Comparison of ENCODE assay signal across 38 mouse cellular contexts in the genomic region with DNA sequence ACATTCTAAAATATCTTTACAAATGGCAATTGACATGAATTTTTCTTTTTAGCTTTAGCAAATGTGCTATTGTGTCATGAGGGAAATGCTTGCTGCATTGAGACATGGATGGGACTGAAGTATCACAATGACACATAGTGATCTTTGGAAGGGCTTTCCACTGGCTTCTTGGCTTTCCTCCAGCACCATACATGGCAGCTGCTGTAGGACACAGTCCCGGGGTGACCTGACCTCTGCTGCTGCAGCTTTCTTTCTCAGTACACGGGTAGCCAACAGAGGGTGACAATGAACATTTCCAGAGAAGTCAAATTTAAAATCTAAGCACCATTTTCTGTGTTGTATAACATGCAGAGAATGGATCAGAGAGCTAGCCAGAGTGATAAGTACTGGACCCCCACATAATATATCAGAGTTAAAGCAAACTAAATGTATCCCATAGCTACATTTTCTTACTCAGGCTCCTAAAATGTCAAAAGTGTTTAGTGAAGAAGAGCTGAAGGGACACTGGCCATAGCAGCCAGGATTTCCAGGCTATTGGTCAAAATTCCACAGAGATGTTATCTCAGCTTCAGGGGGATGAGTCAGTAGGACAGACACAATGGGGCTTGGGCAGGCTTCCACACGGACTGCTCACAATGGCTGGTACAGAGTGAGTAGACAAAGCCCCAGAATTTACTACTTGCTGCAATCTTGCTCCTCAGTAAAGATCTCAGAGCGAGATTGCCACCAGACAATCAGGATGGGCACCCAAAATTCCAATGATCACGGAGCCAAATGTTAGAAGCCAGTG. TPM values are rescaled to one million over a fixed set of nuclear protein-coding genes. Genes with fewer than 3 reads are reported as not detected.
DNase-seq lines count a peak whose midpoint lies in the region; ATAC-seq and TF ChIP-seq lines count a peak whose summit lies in the region.
"Had no signal": no experiment of that assay in that cellular context is flagged by ENCODE, and none has a peak within 500 bp of the region (broad histone marks: within the 10 kb centered on the region; RNA-seq: fewer than 3 reads in every experiment).

No protein-coding gene starts in this region.

- ATAC-seq in heart, embryonic 12.5 days (ENCODE audit: insufficient number of reproducible peaks, low FRiP score), result no peak
- ATAC-seq in lung, embryonic 14.5 days (ENCODE audit: insufficient read depth), result no peak
- no peak for ATAC-seq in erythroid progenitor cell, adult 5-6 weeks (replicated peaks; ENCODE audit: low FRiP score, poor library complexity, severe bottlenecking)
- ATAC-seq: forebrain, embryonic 15.5 days; midbrain, embryonic 16.5 days; Patski had no signal

- H3K27ac ChIP-seq in heart, embryonic 12.5 days (ENCODE audit: poor library complexity, severe bottlenecking), result no peak overlapping the region
- H3K27ac ChIP-seq in lung, embryonic 14.5 days (ENCODE audit: low read depth), result no peak overlapping the region
- H3K27ac ChIP-seq in heart, embryonic 10.5 days, result no peak overlapping the region
- H3K27ac ChIP-seq: forebrain, embryonic 10.5 days; forebrain, embryonic 15.5 days; gastrocnemius, adult 2 months; hindbrain, embryonic 15.5 days; layer of hippocampus, adult 2 months; liver, embryonic 14.5 days; midbrain, embryonic 10.5 days; neural tube, embryonic 13.5 days; stomach, postnatal 0 days had no signal

- peak; percentile 37 to 38 for DNase-seq in heart, adult 18-20 months
- DNase-seq in lung, embryonic 14.5 days, result peak; percentile 37
- DNase-seq in lung, postnatal 36 days, result no peak
- DNase-seq in heart, embryonic 10.5 days (ENCODE audit: low spot score), result peak; percentile 62
- DNase-seq in adrenal gland, adult (ENCODE audit: inconsistent age in 2 of 2, low spot score in 1 of 2), result no peak
- DNase-seq: adrenal gland, postnatal 14 days; cerebellum, adult 11 months; cerebellum, adult 9-11 months; gastrocnemius, adult 2 months; kidney, adult 18-20 months; kidney, postnatal 36 days; liver; lung, adult 2 months; lung, postnatal 14 days; right cerebral cortex, postnatal 4 days; thymus, adult 18-20 months; thymus, postnatal 25 days had no signal

- no peak overlapping the region for H3K4me2 ChIP-seq in heart, embryonic 12.5 days
- H3K4me2 ChIP-seq in lung, embryonic 14.5 days, result no peak overlapping the region
- H3K4me2 ChIP-seq: forebrain, embryonic 15.5 days; hindbrain, embryonic 15.5 days; neural tube, embryonic 13.5 days had no signal

- 57% methylated on average over 5 of the region's 5 CpGs for WGBS in heart, embryonic 12.5 days
- WGBS in lung, embryonic 14.5 days, result 51% methylated on average over 5 of the region's 5 CpGs
- WGBS in heart, embryonic 10.5 days, result 52% methylated on average over 5 of the region's 5 CpGs

- peaks cover 17% of the 10 kb centered on the region for H3K4me1 ChIP-seq in heart, embryonic 12.5 days (replicated peaks)
- H3K4me1 ChIP-seq in lung, embryonic 14.5 days (ENCODE audit: insufficient read depth), result no peaks in the 10 kb centered on the region
- no peaks in the 10 kb centered on the region for H3K4me1 ChIP-seq in heart, embryonic 10.5 days
- H3K4me1 ChIP-seq: forebrain, embryonic 10.5 days; forebrain, embryonic 15.5 days; hindbrain, embryonic 15.5 days; midbrain, embryonic 10.5 days; neural tube, embryonic 13.5 days had no signal

- no peak for TF ChIP-seq CTCF in lung, embryonic 14.5 days (IDR thresholded peaks at IDR 0.05; ENCODE audit: low read depth)

- H3K27me3 ChIP-seq in heart, embryonic 12.5 days (replicated peaks), result no peaks in the 10 kb centered on the region
- H3K27me3 ChIP-seq in lung, embryonic 14.5 days (ENCODE audit: insufficient read depth, low read length), result no peaks in the 10 kb centered on the region
- H3K27me3 ChIP-seq in heart, embryonic 10.5 days (ENCODE audit: insufficient read depth, poor library complexity, severe bottlenecking), result no peaks in the 10 kb centered on the region
- H3K27me3 ChIP-seq: forebrain, embryonic 15.5 days; hindbrain, embryonic 15.5 days; neural tube, embryonic 13.5 days had no signal

- H3K9me3 ChIP-seq in heart, embryonic 12.5 days (replicated peaks), result no peaks in the 10 kb centered on the region
- H3K9me3 ChIP-seq in lung, embryonic 14.5 days (ENCODE audit: low read depth, low read length), result no peaks in the 10 kb centered on the region
- H3K9me3 ChIP-seq in heart, embryonic 10.5 days, result no peaks in the 10 kb centered on the region
- H3K9me3 ChIP-seq: forebrain, embryonic 10.5 days; forebrain, embryonic 15.5 days; G1E; hindbrain, embryonic 15.5 days; midbrain, embryonic 10.5 days; neural tube, embryonic 13.5 days had no signal

- H3K36me3 ChIP-seq in heart, embryonic 12.5 days, result no peaks in the 10 kb centered on the region
- H3K36me3 ChIP-seq in lung, embryonic 14.5 days (ENCODE audit: insufficient read depth), result no peaks in the 10 kb centered on the region
- H3K36me3 ChIP-seq in heart, embryonic 10.5 days, result no peaks in the 10 kb centered on the region
- H3K36me3 ChIP-seq: forebrain, embryonic 10.5 days; forebrain, embryonic 15.5 days; G1E; hindbrain, embryonic 15.5 days; midbrain, embryonic 10.5 days; neural tube, embryonic 13.5 days had no signal

- no peak overlapping the region for H3K4me3 ChIP-seq in heart, embryonic 12.5 days
- no peak overlapping the region for H3K4me3 ChIP-seq in lung, embryonic 14.5 days (ENCODE audit: low read depth, low read length)
- no peak overlapping the region for H3K4me3 ChIP-seq in heart, embryonic 10.5 days
- H3K4me3 ChIP-seq: forebrain, embryonic 10.5 days; forebrain, embryonic 15.5 days; gastrocnemius, adult 2 months; hindbrain, embryonic 15.5 days; layer of hippocampus, adult 2 months; midbrain, embryonic 10.5 days; neural tube, embryonic 13.5 days had no signal

- H3K9ac ChIP-seq in heart, embryonic 12.5 days, result no peak overlapping the region
- no peak overlapping the region for H3K9ac ChIP-seq in lung, embryonic 14.5 days
- H3K9ac ChIP-seq: forebrain, embryonic 15.5 days; hindbrain, embryonic 15.5 days; liver, embryonic 14.5 days; neural tube, embryonic 13.5 days had no signal

RNA-seq across cellular contexts. Expression of a gene that starts 19.7 kb away (rescaled TPM):
- not detected for total RNA-seq in heart, adult 18-20 months (2021)
- 0.10 TPM in 1 of 2 replicates, not detected in the other for polyA plus RNA-seq in heart, embryonic 12.5 days (2016; fragmentation: Nextera tagmentation; extraction: Ambion mirVana)
- not detected in 2 replicates for polyA plus RNA-seq in lung, embryonic 14.5 days (2014; fragmentation: Nextera tagmentation; extraction: Ambion mirVana)
- not detected in 2 replicates for polyA plus RNA-seq in heart, embryonic 10.5 days (2016; fragmentation: Nextera tagmentation; extraction: Ambion mirVana)
- not detected in 2 replicates for total RNA-seq in erythroid progenitor cell, adult 5-6 weeks (2015; ENCODE audit: low replicate concordance)
- not detected in 2 replicates for total RNA-seq in erythroid progenitor cell, adult 5-6 weeks (2017; ENCODE audit: low replicate concordance)
- total RNA-seq: adrenal gland, postnatal 14 days; G1E; gastrocnemius, adult 2 months; gastrocnemius, postnatal 4 days; hematopoietic stem cell, adult 5-6 weeks; megakaryocyte progenitor cell, adult 5-6 weeks had no signal
- polyA plus RNA-seq: G1E; heart, embryonic 14.5 days; intestine, embryonic 14.5 days; kidney, embryonic 16.5 days; limb, embryonic 11.5 days; liver, embryonic 14.5 days; lung, adult 2 months; Patski; spleen, adult 2 months had no signal

Comparison
In these comparisons a context has a peak if more than half of its experiments do, and no peak if none do; other contexts are left out.
1. DNase-seq: peak in heart, adult 18-20 months (2 of 2), lung, embryonic 14.5 days (single experiment) and heart, embryonic 10.5 days (single experiment); none in lung, postnatal 36 days (single experiment) and adrenal gland, adult (0 of 2).